Mouse (Mus musculus) liver, embryonic 14.5 days (tissue): Measurements from ENCODE around the gene Kmt5b. TPM values are rescaled to one million over a fixed set of nuclear protein-coding genes. Genes with fewer than 3 reads are reported as not detected.

Experiments used
- ATAC-seq: fragments of 200-750 bp; cut with Nextera tagmentation; 2 replicates; pipeline ENCODE4 v1.8.0; 2017; ENCODE audit warnings: moderate number of reproducible peaks, mild to moderate bottlenecking, moderate library complexity; ENCODE audit not compliant: insufficient read depth
- DNase-seq, 3 experiments: peaks; one replicate each; pipeline ENCODE4 v3.0.0-alpha.2; 2012 to 2013; ENCODE audit warnings: low read depth in 3 of 3, low spot score in 3 of 3
- H3K27ac ChIP-seq: fragments of 300-500 bp; sonication (generic); 2 replicates; pipeline ENCODE4 v1.5.1; 2014; ENCODE audit warnings: moderate library complexity, mild to moderate bottlenecking, control low read depth, inconsistent platforms
- H3K27me3 ChIP-seq: fragments of 300-500 bp; sonication (generic); 2 replicates; pipeline ENCODE4 v1.6.1; 2014; ENCODE audit warnings: mild to moderate bottlenecking, low read length, moderate library complexity; ENCODE audit not compliant: control insufficient read depth, insufficient read depth
- H3K36me3 ChIP-seq: fragments of 300-500 bp; sonication (generic); replicated peaks from 2 replicates; pipeline ENCODE4 v1.6.1; 2014; ENCODE audit warnings: low read depth; ENCODE audit not compliant: control insufficient read depth, insufficient read depth
- H3K4me1 ChIP-seq, 2 experiments: fragments of 200-500 bp in 1 of 2; fragments of 300-500 bp in 1 of 2; sonication (generic) in 1 of 2; replicated peaks; 2 replicates each; pipeline ENCODE4 v1.6.1; 2012 to 2014; ENCODE audit warnings: antibody characterized with exemption in 1 of 2, inconsistent platforms in 1 of 2, low read length in 1 of 2; ENCODE audit not compliant: control insufficient read depth in 2 of 2, insufficient read depth in 2 of 2
- H3K4me2 ChIP-seq: fragments of 300-500 bp; sonication (generic); 2 replicates; pipeline ENCODE4 v1.6.1; 2014; ENCODE audit warnings: low read depth, mild to moderate bottlenecking, control low read depth, moderate library complexity
- H3K4me3 ChIP-seq, 2 experiments: fragments of 200-500 bp in 1 of 2; fragments of 300-500 bp in 1 of 2; sonication (generic) in 1 of 2; 2 replicates each; pipeline ENCODE4 v1.5.1; 2012 to 2014; ENCODE audit warnings: low read depth in 2 of 2, low read length in 2 of 2, mild to moderate bottlenecking in 2 of 2, control low read depth in 1 of 2, inconsistent platforms in 1 of 2, moderate library complexity in 1 of 2; ENCODE audit not compliant: insufficient read depth in 1 of 2
- H3K9ac ChIP-seq: fragments of 300-500 bp; sonication (generic); replicated peaks from 2 replicates; pipeline ENCODE4 v1.6.1; 2014; ENCODE audit warnings: mild to moderate bottlenecking, control low read depth, moderate library complexity
- H3K9me3 ChIP-seq: fragments of 300-500 bp; sonication (generic); 2 replicates; pipeline ENCODE4 v1.6.1; 2016; ENCODE audit warnings: low read length, mixed read lengths; ENCODE audit not compliant: control insufficient read depth
- CTCF ChIP-seq: IDR thresholded peaks from 2 replicates; pipeline ENCODE4 v1.5.1; 2016; ENCODE audit warnings: antibody characterized with exemption, low read depth, control low read depth
- EP300 ChIP-seq: IDR thresholded peaks from 2 replicates; pipeline ENCODE4 v1.6.1; 2016; ENCODE audit warnings: antibody characterized with exemption, low read depth
- WGBS: fragments of 180-500 bp; shearing (Covaris S2); extraction: QIAGEN DNeasy Blood & Tissue Kit; methylation state at CpG from one replicate; pipeline ENCODE4 v1.1.7; 2014; ENCODE audit not compliant: insufficient replicate concordance; 5-methylcytosine and 5-hydroxymethylcytosine counted together
- polyA plus RNA-seq, 2 experiments: library from polyadenylated mRNA; depleted of rRNA in 1 of 2; stranded (reverse) in 1 of 2; unstranded in 1 of 2; fragments of >200 nt; fragmentation: Nextera tagmentation in 1 of 2; extraction: Ambion mirVana in 1 of 2; gene quantifications; 2 replicates each; pipeline versions ENCODE4 v1.2.1 to v1.2.3; 2012 to 2014

Kmt5b gene
- polyA plus RNA-seq, 2 experiments: 5.0 to 6.3 TPM

- H3K27me3 ChIP-seq: no peaks in the 10 kb centered on the region
- no peak overlapping the region for H3K4me2 ChIP-seq
- no peak for ATAC-seq
- DNase-seq: no peak
- no peak overlapping the region for H3K27ac ChIP-seq
- no peak overlapping the region for H3K4me3 ChIP-seq
- H3K9me3 ChIP-seq: no peaks in the 10 kb centered on the region
- 82% methylated on average over 7 of the region's 7 CpGs for WGBS
- no peak overlapping the region for H3K9ac ChIP-seq
- H3K4me1 ChIP-seq: no peaks in the 10 kb centered on the region
- TF ChIP-seq EP300 (no peak), CTCF (no peak)
- peaks cover 18% of the 10 kb centered on the region for H3K36me3 ChIP-seq
Observed at GRCm38 (mm10) chr19:3805526-3805925, 38.3 kb downstream of the Kmt5b start.

DNA sequence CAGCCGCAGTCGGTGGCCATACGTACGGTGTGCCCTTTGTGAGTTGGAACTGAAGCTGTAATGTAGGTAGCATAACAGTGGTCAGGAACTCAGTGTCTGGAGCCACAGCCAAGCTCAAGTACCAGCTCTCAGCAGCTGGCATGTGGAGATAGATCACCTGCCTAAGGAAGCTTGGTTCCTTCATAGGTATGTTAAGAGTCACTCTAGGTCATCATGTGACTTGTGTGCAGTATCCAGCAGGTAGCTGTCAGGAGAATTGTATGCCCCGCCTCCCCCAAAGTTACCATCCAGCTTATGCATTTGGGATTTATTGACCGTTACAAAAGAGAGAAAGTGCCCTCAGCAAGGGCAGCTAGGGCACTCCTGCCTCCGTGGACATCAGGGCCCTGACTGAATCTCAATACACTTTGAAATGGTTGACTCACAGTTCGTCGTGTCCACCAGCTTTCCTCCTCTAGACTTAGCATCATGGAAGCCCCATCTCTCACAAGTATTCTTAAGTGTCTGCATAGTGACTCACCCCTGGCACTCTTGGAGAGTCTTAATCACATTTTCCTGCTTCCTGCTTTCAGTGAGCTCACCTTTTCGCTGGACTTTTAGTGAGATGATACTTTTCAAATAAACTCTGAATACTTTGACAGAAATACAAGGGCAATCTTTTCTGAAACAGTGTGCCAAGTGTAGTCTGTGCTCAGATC, 43.5 kb downstream of the Kmt5b start:
- Histone ChIP-seq H3K4me1 (no peaks in the 10 kb centered on the region), H3K9me3 (no peaks in the 10 kb centered on the region), H3K36me3 (peaks cover 4% of the 10 kb centered on the region), H3K27me3 (no peaks in the 10 kb centered on the region), H3K9ac (no peak overlapping the region), H3K4me3 (no peak overlapping the region), H3K4me2 (no peak overlapping the region), H3K27ac (no peak overlapping the region)
- DNase-seq (no peak), ATAC-seq (no peak)
- TF ChIP-seq EP300: no peak
- no peak for TF ChIP-seq CTCF
- WGBS: 78% methylated on average over 10 of the region's 10 CpGs

GRCm38 (mm10) chr19:3814461-3814860, 47.2 kb downstream of the Kmt5b start:
- H3K9ac ChIP-seq: no peak overlapping the region
- H3K9me3 ChIP-seq: no peaks in the 10 kb centered on the region
- DNase-seq: no peak
- peaks cover 4% of the 10 kb centered on the region for H3K36me3 ChIP-seq
- H3K27ac ChIP-seq: no peak overlapping the region
- H3K27me3 ChIP-seq: no peaks in the 10 kb centered on the region
- H3K4me3 ChIP-seq: no peak overlapping the region
- TF ChIP-seq CTCF: no peak
- no peak for TF ChIP-seq EP300
- ATAC-seq: no peak
- H3K4me1 ChIP-seq: no peaks in the 10 kb centered on the region
- H3K4me2 ChIP-seq: no peak overlapping the region
- 82% methylated on average over 10 of the region's 10 CpGs for WGBS

GRCm38 (mm10) chr19:3815824-3816223, 48.6 kb downstream of the Kmt5b start:
- Histone ChIP-seq H3K4me1 (peaks cover 0 to 3% of the 10 kb centered on the region in 2 experiments; a peak in 2 of 4 replicates), H3K36me3 (peaks cover 4% of the 10 kb centered on the region), H3K9me3 (no peaks in the 10 kb centered on the region), H3K4me2 (no peak overlapping the region), H3K4me3 (no peak overlapping the region), H3K9ac (no peak overlapping the region), H3K27ac (no peak overlapping the region), H3K27me3 (no peaks in the 10 kb centered on the region)
- TF ChIP-seq EP300 (no peak), CTCF (no peak)
- ATAC-seq (no peak), DNase-seq (no peak)
- 70% methylated on average over 12 of the region's 12 CpGs for WGBS

GRCm38 (mm10) chr19:3819080-3819479, 51.9 kb downstream of the Kmt5b start:
- no peaks in the 10 kb centered on the region for H3K9me3 ChIP-seq
- DNase-seq: no peak
- no peak for TF ChIP-seq EP300
- TF ChIP-seq CTCF: no peak
- H3K9ac ChIP-seq: no peak overlapping the region
- no peak overlapping the region for H3K27ac ChIP-seq
- H3K27me3 ChIP-seq: no peaks in the 10 kb centered on the region
- WGBS: 61% methylated on average over 2 of the region's 2 CpGs
- H3K4me3 ChIP-seq: no peak overlapping the region
- H3K4me1 ChIP-seq: peaks cover 0 to 4% of the 10 kb centered on the region in 2 experiments; a peak in 2 of 4 replicates
- no peak overlapping the region for H3K4me2 ChIP-seq
- peaks cover 4% of the 10 kb centered on the region for H3K36me3 ChIP-seq
- no peak for ATAC-seq
